Mouse (Mus musculus) limb, embryonic 14.5 days (tissue): ENCODE results near the gene Rab3d. TPM values are rescaled to one million over a fixed set of nuclear protein-coding genes. Genes with fewer than 3 reads are reported as not detected.

Experiments used
- ATAC-seq: fragments of 200-750 bp; cut with Nextera tagmentation; 2 replicates; pipeline ENCODE4 v1.8.0; 2017; ENCODE audit warnings: low read depth, moderate number of reproducible peaks, moderate TSS enrichment; ENCODE audit not compliant: low FRiP score
- DNase-seq: peaks from one replicate; pipeline ENCODE4 v3.0.0-alpha.2; 2015; ENCODE audit warnings: low spot score
- H3K27ac ChIP-seq: fragments of 300-500 bp; sonication (generic); replicated peaks from 2 replicates; pipeline ENCODE4 v1.5.1; 2014; ENCODE audit warnings: low read depth, mild to moderate bottlenecking, low read length, moderate library complexity, mixed read lengths
- H3K27me3 ChIP-seq: fragments of 300-500 bp; sonication (generic); 2 replicates; pipeline ENCODE4 v1.6.1; 2014; ENCODE audit warnings: low read length, mixed read lengths; ENCODE audit not compliant: control insufficient read depth, insufficient read depth
- H3K36me3 ChIP-seq: fragments of 300-500 bp; sonication (generic); 2 replicates; pipeline ENCODE4 v1.6.1; 2014; ENCODE audit warnings: mild to moderate bottlenecking, low read length, moderate library complexity, mixed read lengths; ENCODE audit not compliant: control insufficient read depth, insufficient read depth
- H3K4me1 ChIP-seq: fragments of 300-500 bp; sonication (generic); 2 replicates; pipeline ENCODE4 v1.6.1; 2014; ENCODE audit warnings: antibody characterized with exemption, low read length, mixed read lengths; ENCODE audit not compliant: control insufficient read depth, insufficient read depth
- H3K4me2 ChIP-seq: fragments of 300-500 bp; sonication (generic); replicated peaks from 2 replicates; pipeline ENCODE4 v1.6.1; 2014; ENCODE audit warnings: low read depth, mild to moderate bottlenecking, low read length, moderate library complexity; ENCODE audit not compliant: severe bottlenecking
- H3K4me3 ChIP-seq: fragments of 300-500 bp; sonication (generic); replicated peaks from 2 replicates; pipeline ENCODE4 v1.5.1; 2014; ENCODE audit warnings: low read length
- H3K9ac ChIP-seq: fragments of 300-500 bp; sonication (generic); 2 replicates; pipeline ENCODE4 v1.6.1; 2014; ENCODE audit warnings: mild to moderate bottlenecking, low read depth, low read length, moderate library complexity; ENCODE audit not compliant: severe bottlenecking
- H3K9me3 ChIP-seq: fragments of 300-500 bp; sonication (generic); 2 replicates; pipeline ENCODE4 v1.6.1; 2016; ENCODE audit warnings: low read length; ENCODE audit not compliant: control insufficient read depth
- POLR2A ChIP-seq: fragments of 200-500 bp; IDR thresholded peaks from 2 replicates; pipeline ENCODE4 v1.8.0; 2012; ENCODE audit warnings: inconsistent platforms, mild to moderate bottlenecking, moderate library complexity, borderline replicate concordance; ENCODE audit not compliant: insufficient read depth, insufficient read length; ENCODE audit errors: extremely low read depth
- WGBS: fragments of 180-500 bp; shearing (Covaris S2); extraction: QIAGEN DNeasy Blood & Tissue Kit; methylation state at CpG from one replicate; pipeline ENCODE4 v1.1.7; 2014; 5-methylcytosine and 5-hydroxymethylcytosine counted together
- polyA plus RNA-seq, 2 experiments: library from polyadenylated mRNA; depleted of rRNA in 1 of 2; stranded (reverse) in 1 of 2; unstranded in 1 of 2; fragments of >200 nt; fragmentation: Nextera tagmentation in 1 of 2; extraction: Ambion mirVana in 1 of 2; gene quantifications; 2 replicates each; pipeline versions ENCODE4 v1.2.1 to v1.2.3; 2012 to 2014

Rab3d gene
- polyA plus RNA-seq, 2 experiments = 30.7 to 36.3 TPM

DNA sequence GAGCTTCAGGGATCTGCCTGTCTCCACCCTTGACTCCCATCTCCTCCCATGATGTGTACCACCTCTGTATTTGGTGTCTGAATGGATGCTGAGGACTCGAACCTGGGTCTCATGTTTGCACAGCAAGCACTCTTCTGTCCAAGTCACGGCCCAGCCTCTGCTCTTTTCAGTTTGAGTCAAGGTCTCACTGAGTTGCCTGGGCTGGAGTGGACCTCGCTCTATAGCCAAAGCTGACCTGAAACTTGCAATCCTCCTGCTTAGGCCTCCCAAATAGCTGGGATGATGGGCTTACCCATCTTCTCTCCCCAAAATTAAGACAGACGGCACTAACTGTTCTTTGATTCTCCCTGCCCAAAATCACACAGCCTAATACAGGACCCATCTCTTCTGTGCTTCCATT, 5.0 kb upstream of the Rab3d start:
- Histone ChIP-seq H3K4me3 (no peak overlapping the region), H3K27me3 (no peaks in the 10 kb centered on the region), H3K9ac (no peak overlapping the region), H3K4me1 (peaks cover 7% of the 10 kb centered on the region; the same call in 1 of the 2 replicates), H3K27ac (no peak overlapping the region), H3K4me2 (no peak overlapping the region), H3K9me3 (no peaks in the 10 kb centered on the region), H3K36me3 (peaks cover 6% of the 10 kb centered on the region; the same call in 1 of the 2 replicates)
- WGBS = 82% methylated on average over 4 of the region's 4 CpGs
- ATAC-seq (no peak), DNase-seq (no peak)
- no peak for TF ChIP-seq POLR2A

- no peak for DNase-seq
- Histone ChIP-seq H3K4me1 (no peaks in the 10 kb centered on the region), H3K9me3 (no peaks in the 10 kb centered on the region), H3K9ac (no peak overlapping the region), H3K4me3 (peak overlapping the region; percentile 61; the same call in 1 of the 2 replicates), H3K4me2 (peak overlapping the region; percentile 97), H3K27ac (no peak overlapping the region), H3K27me3 (no peaks in the 10 kb centered on the region), H3K36me3 (no peaks in the 10 kb centered on the region)
- no peak for ATAC-seq
- 18% methylated on average over 5 of the region's 5 CpGs for WGBS
- no peak for TF ChIP-seq POLR2A
Measured at GRCm38 (mm10) chr9:21918692-21919384, 846 bp upstream of the Rab3d start.

- Histone ChIP-seq H3K27me3 (no peaks in the 10 kb centered on the region), H3K4me2 (peak overlapping the region; percentile 97), H3K4me3 (peak overlapping the region; percentile 61), H3K4me1 (no peaks in the 10 kb centered on the region), H3K36me3 (no peaks in the 10 kb centered on the region), H3K9me3 (no peaks in the 10 kb centered on the region), H3K9ac (peak overlapping the region; percentile 62), H3K27ac (peak overlapping the region; percentile 33; the same call in 1 of the 2 replicates)
- no peak for TF ChIP-seq POLR2A
- DNase-seq (no peak), ATAC-seq (peak; percentile 32)
- 4% methylated on average over 18 of the region's 35 CpGs for WGBS
Measured at GRCm38 (mm10) chr9:21917493-21918034, 428 bp downstream of the Rab3d start.

- no peak for ATAC-seq
- Histone ChIP-seq H3K4me1 (no peaks in the 10 kb centered on the region), H3K9ac (no peak overlapping the region), H3K36me3 (no peaks in the 10 kb centered on the region), H3K27me3 (no peaks in the 10 kb centered on the region), H3K4me3 (peak overlapping the region; percentile 61), H3K27ac (no peak overlapping the region), H3K4me2 (peak overlapping the region; percentile 97), H3K9me3 (no peaks in the 10 kb centered on the region)
- no peak for DNase-seq
- WGBS = 54% methylated on average over 3 of the region's 3 CpGs
- no peak for TF ChIP-seq POLR2A
Measured at GRCm38 (mm10) chr9:21916851-21917492, 1.0 kb downstream of the Rab3d start.

DNA sequence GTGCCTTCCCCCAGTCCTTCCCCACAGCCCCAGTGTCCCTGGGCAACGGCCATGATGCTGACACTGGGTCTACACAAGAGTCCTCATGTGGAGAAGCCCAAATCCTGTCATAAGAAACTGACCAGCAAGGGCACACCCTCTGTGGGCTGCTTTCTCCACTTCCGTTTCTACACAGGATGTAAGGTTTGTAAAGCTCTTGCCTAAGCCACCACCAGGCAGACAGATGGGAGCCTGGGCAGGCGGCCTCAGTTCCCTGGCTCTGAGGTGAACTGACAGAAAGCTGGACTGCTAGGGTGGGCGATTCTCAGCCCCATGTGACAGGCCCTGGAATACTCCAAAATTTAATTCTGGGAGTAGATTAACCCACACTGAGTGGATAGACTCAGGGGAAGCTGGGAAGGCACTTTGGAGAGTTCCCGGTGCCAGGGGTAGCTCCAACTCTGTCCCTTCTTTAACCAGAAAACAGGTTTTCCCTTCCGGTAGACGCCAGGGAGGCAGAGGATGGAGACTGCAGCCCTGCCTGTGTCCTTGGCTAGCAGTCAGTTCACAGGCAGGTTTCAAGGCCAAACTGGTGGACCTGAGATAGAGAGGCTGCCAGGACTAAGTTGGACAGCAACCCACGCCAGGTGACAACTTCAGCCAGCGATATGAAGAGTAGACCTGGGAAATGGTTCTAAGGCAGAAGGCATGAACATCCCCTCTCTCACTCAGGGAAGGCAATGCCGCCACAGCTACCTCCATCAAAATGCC, 8.3 kb downstream of the Rab3d start:
- Histone ChIP-seq H3K4me3 (no peak overlapping the region), H3K9me3 (no peaks in the 10 kb centered on the region), H3K4me1 (no peaks in the 10 kb centered on the region), H3K4me2 (no peak overlapping the region), H3K27ac (no peak overlapping the region), H3K36me3 (no peaks in the 10 kb centered on the region), H3K27me3 (no peaks in the 10 kb centered on the region), H3K9ac (no peak overlapping the region)
- 73% methylated on average over 10 of the region's 10 CpGs for WGBS
- ATAC-seq (no peak), DNase-seq (no peak)
- TF ChIP-seq POLR2A = no peak
